Mouse (Mus musculus) layer of hippocampus, postnatal 36 days (tissue): Measurements from ENCODE around the gene Serpinb1c. TPM values are rescaled to one million over a fixed set of nuclear protein-coding genes. Genes with fewer than 3 reads are reported as not detected.
"Not testable (repeated sequence)": the region's sequence is repeated elsewhere in the genome, so short reads cannot be mapped to it uniquely, and the experiment has no call there.

ENCODE experiments used
- DNase-seq, 2 experiments: peaks; one replicate each; pipeline ENCODE4 v3.0.0; 2022
- total RNA-seq, 2 experiments: library from RNA; stranded (reverse); gene quantifications; 2 replicates each; pipeline ENCODE4 v1.2.3; 2021

Gene Serpinb1c
- total RNA-seq, 2 experiments from 2014 or later = 0.40 TPM; not detected in 1

DNA sequence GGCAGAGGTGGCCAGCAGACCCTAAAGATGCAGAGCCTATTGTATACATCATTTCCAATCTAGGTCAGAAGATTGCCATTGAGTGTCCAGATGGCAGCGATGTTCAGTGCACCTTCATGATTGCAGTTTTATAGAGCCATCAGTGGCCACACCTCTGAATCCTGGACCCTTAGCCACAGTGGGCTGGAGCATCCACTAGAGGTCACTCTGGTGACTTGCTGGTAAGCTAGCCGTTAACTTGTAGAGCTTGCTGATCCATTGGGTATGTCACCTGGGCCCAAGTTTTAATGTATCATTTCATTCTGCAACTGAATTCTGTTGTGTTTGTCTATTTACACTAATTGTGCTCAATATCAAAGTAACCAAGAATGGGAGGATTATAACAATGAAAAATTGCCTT is 32.4 kb downstream of the Serpinb1c start:
- no peak for DNase-seq

DNA sequence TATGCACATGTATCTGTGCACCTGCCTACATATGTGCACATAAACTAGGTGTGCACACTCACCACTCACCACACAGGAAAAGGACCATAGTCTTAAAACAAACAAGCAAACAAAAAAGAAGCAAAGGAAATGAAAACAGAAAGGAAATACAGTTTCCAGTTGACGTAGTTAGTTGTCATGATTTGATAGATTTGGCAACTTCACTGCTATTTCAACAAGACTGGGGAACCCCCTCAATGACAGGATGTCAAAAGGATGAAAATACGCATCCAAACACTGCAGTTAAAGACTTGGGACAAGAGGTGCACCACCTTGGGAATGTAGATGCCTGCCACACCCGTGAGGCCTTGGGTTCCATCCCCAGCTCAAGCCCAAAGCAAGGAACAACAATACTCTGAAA is 33.5 kb downstream of the Serpinb1c start:
- DNase-seq = not testable (repeated sequence)

DNA sequence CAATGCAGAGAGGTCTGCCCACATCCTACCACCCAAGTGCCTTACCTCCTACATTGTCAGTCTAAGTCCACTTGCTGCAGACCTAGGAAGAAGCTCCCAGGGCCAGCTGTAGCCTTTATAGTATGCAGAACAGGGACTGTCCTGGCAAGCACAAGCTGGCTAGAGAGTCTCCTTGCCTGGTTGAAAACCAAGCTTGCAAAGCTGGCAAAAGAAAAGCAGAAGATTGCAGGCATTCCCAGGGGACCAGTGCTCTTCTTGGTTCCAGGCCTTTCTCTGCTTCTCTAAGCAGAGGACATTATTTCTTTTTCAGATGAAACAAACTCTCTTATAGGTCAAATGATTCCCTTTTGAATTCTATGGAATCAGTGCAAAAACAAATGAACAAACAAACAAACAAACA is 34.6 kb downstream of the Serpinb1c start:
- DNase-seq = no peak

DNA sequence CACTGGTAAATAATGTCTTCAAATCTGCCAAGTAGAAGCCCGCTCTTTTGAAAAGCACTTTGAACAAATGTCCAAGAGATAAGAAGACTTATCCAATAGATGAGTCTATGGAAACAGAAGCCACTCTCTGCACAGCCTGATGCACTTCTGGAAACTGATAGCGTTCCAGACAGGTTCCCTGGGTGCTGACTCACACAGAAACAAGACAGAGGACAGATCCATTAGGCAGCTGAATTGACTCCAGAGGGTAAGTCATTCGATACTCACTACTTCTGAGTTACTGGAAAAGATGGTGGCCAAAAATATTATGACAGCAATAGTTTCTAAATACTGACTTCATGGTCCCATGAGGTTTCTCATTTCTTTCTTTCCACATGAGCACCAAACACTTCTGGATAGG is 37.2 kb downstream of the Serpinb1c start:
- no peak for DNase-seq

DNA sequence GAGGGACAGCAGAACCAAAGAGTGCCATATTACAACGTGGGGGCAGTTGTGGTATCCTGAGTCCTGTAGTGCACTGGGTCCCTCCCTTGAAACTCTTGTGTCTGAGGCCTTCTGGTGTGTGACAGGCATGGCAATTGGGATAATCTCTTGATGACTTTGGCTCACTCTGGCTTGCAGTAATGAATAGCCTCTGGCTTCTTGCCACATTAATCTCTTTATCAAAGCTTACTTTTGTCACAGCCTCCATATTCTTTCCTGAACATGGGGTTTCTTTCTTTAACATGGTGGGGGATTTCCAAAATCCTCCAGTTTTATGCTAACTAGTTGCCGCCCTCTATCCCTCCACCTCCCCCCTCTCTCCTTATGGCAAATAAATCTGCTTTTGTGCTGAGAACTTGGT is 44.9 kb downstream of the Serpinb1c start:
- DNase-seq = no peak

DNA sequence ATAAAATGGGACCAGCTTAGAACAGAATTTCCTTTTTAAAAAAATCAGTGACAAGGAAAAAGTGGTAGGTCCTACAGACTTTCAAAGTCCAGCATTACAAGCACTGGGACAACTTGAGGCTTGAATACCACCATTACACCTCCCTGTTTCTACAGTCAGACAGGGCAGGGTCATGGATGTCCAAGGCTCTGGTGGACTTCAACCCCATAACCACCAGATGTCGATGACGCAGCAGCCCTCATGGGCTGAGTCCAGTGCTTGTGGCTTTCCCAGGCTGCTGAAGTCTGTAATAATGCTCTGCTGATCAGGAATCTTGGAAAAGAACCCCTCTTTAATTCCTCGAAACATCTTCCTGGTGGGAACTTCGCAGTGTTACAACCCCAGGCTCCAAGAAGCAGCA is 45.5 kb downstream of the Serpinb1c start:
- DNase-seq = no peak

DNA sequence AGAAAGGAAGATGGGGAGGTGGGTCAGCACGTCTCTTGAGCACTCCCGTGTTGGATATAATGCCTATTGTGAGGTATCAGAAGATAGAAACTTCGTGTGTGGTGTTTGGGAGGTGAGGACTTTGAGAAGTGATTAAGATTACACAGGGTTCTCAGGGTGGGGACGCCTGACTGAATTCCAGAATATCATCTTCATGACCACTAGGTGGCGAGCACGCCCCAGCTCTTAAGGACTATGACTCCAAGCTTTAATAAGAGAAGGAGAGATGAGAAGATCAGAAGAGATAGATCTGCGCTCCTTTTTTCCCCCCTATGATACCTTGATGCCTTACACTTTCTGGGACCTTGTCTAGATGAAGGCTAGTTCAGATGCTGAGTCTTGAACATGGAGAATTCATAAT is 46.0 kb downstream of the Serpinb1c start:
- peak in 1 of 2 experiments; percentile 40 for DNase-seq

DNA sequence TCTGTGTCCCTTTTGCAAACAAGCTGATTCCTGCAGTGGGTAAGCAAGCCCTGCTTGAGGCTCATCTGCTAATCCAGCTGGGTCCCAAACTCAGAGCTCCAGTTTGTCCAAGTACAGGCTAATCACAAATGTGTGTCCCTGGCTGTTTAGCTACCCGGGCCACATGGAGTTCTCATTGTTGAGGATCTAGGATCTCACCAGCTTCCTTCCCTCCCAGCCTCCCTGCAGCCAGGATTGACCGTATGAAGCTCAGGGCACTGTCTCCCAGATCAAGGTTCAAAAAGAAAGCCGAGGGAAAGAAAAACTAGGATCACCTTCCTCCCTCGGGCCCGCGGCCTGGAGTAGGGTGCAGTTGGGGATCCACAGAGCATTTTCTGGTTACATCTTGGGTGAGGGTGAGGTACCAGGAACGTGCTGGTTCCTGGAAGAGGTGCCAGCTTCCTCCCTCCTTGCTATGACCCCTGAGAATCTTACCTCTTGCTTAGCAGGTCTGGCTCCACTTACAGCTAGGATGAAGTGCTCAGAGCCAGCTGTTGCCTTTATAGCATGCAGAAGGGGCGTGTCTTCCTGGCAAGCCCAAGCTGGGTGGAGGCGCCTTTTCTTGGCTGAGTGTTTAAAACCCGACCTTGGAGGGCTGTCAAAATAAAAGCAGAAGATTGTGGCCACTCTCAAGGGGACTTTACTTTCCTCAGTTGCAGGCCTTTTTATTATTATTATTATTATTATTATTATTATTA is 47.2 kb downstream of the Serpinb1c start, which contains the start of gene Serpinb1a:
TSS of gene Serpinb1a (minus strand) at position 518 of the 737 bp plus-strand sequence.
- no peak for DNase-seq

DNA sequence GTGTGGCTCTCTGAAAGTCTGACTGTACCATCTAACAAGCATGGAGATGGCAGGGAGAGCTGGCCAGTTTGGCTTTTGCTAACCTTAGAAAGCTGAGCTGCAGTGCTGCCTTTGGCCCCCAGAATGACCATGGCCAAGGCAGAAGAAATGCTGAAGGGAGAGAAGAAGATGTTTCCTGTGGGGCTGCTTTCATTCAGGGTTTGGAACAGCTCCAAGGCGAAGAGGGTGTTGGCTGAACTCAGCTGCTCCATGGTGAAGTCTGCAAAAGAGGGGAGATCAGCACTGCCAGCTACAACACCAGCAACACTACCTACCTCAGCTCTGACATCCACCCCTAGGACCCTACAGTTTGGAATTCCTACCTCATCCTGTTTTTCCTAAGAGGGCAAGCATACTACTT is 47.9 kb downstream of the Serpinb1c start:
- no peak for DNase-seq

DNA sequence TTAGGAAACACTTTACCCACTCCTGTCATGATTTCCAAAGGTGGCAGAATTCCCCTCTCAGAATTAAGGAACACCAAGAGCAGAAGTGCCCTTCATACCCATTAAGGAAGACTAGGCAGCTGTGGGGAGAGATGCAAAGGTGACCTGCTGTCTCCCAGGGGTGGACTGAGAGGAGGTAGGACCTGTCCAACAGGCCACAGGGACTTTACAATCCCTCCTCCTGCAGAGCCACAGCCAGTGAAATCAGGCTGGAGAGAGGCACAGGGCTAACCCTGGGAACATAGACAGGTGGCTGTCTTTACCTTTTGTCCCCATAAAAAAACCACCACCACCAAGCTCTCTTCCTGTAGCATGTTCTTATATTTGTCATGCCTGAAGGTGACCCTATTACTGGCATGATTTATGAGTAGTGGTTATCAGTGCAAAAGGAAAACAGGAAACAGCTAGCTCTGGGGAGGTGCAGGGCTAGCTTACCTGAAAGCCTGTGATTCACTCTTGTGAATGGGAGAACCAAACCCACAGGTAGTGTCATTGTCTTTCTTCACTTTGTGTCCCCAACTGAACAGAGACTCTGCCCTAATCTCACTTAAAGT is 48.4 kb downstream of the Serpinb1c start:
- DNase-seq = no peak

DNA sequence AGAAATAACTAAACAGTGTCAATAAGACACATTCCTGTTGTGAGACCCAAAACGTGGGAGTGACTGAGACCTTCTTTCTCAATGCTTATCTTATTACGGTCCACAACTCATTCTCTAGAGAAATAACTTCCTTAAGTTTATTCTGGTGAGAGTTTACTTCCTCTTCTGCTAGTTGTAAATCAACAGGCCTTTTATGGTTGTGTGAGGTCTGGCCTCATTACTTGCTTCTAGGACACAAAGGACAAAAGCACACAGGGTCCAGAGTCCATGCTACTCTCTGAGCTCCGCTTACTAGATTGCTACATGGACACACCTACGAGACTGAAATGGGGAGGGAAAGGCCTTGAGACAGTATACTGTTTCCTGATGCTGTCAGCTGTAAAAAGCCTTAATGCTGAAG is 48.9 kb downstream of the Serpinb1c start:
- DNase-seq = no peak

DNA sequence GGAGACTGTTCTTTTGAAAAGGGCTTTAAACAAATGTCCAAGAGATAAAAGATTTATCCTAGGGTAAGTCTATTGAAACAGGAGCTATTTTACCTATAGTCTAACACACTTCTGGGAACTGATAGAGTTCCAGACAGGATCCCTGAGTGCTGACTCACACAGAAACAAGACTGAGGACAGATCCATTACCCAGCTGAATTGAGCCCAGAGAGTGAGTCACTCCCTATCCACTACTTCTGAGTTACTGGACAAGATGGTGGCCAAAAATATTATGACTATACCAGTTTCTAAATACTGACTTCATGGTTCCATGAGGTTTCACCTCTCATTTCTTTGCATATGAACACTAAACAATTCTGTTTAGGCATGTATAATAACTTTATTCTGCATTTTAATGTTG is 51.8 kb downstream of the Serpinb1c start:
- DNase-seq = no peak

DNA sequence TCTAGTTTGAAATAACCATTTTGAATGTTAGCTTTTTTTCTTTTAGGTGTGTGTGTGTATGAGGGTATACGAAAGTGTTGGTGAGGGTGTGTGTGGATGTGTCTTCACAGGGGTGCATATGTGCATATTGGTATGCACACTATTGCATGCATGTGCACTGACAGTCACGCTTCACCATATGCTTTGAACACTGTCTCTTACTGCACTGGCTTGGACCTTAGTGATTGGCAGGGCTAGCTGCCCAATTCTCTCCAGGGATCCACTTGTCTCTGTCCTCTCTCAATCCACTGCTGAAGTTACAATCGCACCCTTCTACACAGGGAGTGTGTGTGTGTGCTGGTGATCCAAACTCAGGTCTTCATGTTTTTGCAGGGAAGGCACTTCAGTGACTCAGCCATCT is 56.7 kb downstream of the Serpinb1c start:
- DNase-seq = no peak

DNA sequence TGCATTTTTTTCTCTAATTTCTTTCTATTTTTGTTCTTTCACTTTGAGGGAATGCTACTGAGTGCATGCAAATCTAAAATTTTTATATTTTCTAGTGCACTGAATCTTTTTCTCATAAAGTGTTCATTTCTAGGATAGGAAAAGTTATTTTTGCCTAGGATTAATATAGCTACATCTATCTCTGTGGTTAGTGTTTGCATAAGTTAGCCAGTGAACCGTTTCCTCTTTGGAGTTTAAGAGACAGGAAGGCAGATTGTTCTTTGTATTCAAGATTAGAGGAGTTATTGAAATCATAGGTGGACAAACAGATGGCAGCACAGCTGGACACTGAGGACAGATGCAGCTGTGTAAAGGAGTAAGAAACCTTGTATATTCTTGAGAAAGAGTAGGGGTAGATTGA is 58.7 kb downstream of the Serpinb1c start:
- DNase-seq = no peak

DNA sequence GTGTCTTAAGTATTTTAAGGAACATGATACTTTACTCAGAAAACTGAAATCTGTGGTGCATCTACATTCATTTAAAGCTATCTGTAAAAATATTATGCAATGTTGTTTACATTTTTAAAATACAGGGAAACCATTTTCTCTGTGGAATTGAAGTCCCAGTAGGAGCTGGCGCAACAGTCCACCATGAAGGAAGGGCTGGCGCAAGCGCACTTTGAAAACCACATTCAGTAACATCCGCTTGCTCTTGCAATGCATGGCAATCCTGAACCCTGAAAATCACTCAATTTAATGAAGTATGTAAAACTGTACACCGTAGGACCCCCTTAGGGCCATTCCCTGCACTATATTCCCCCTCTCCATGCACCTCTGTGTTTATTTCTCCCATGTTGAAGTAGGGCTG is 63.5 kb downstream of the Serpinb1c start:
- DNase-seq = no peak

DNA sequence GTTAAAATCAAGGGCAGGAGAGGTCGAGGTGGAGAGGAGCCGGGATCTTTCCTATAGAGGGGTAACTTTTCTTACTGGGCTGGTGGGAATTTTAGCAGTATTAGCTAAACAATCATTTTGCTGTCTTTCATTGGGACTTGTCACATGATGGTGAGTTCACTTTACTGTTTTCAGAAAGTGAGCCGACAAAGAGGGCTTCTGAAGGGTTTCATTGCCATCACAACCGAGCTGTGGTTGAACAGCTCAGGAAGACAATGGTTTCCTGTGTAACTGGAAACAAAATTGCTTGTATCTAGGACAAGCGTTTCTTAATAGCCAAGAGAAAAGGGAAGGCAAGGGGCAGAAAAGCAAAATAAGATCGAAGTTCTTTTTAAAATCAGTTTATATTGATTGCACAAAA is 64.8 kb downstream of the Serpinb1c start:
- DNase-seq = no peak

DNA sequence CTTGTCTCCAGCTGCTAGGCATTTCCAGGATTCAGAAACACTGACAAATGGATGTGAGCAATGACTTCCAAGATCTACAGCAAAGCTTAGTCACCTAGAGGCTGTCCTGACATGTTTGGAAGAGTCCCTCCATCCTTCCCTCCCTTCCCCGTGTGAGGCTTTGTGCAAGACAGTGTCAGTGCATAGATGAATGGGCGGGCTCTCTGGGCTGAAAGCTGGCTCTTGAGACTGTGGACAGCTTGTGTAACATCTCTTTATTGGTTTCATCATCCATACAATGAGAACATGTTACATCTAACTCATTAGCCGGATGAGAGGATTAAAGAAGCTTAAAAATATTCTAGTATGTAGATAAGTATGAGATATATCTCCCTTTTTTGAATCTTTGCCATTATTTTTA is 65.2 kb downstream of the Serpinb1c start:
- DNase-seq = no peak

DNA sequence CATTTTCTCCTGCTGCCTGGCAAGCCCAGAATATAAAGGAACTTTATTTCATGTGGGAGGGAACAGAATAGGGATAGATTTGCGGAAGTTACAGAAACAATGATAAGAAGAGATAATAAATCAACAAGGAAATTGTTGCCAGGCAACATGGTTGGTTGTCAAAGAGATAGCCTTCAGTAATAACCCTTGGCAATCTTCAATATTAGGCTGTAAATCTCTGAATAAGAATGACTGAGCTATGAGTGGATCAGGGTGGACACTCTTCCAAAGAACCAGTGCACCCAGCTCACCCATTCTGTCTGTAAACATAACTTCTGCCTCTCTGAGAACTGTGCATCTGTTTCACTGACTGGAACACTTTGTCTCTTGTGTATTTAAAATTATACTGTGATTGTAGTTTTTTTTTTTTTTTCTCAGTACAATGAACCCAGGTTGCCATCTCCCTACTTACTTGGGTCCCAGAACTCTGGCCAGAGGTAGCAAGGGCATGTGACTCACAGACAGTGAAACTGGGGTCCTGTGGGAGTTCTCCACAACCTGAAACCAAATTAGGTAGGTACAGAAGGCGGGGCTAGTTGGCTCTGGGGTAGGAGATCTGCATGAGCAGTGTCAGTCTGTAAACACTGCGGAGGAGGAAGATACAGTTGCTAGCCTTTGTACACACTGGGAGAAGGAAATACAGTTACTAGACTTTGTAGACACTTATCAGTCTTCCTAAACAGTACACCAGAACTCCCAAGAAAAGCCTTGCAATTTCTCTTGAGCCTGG is 66.3 kb downstream of the Serpinb1c start:
- no peak for DNase-seq

Other genes with a start within 250 kb of the Serpinb1c start
- under 1 TPM; 0.05 to 0.43 TPM for gene Mylk4, start 114.3 kb downstream of the Serpinb1c start, total RNA-seq
- 10 to 100 TPM; 60.6 to 61.5 TPM for gene Wrnip1, start 96.2 kb downstream of the Serpinb1c start, total RNA-seq
- gene D930007J09Rik, start 95.4 kb downstream of the Serpinb1c start, total RNA-seq = 1 to 10 TPM in 1 of 2 experiments, not detected in 1; 1.1 TPM
- gene Serpinb1a, start 47.0 kb downstream of the Serpinb1c start, total RNA-seq = 1 to 10 TPM; 3.4 to 4.4 TPM
- 1 to 10 TPM in 1 of 2 experiments, under 1 TPM in 1; 0.67 to 2.1 TPM for gene Serpinb6b, start 67.0 kb upstream of the Serpinb1c start, total RNA-seq
- 1 to 10 TPM; 5.9 to 6.1 TPM for gene Serpinb9, start 105.0 kb upstream of the Serpinb1c start, total RNA-seq
- gene Serpinb9b, start 129.2 kb upstream of the Serpinb1c start, total RNA-seq = not detected
- under 1 TPM; 0.66 to 0.72 TPM for gene Serpinb1b, start 180.4 kb upstream of the Serpinb1c start, total RNA-seq